Mouse (Mus musculus) liver, embryonic 14.5 days (tissue): ENCODE results near the gene Srgap2.

Source experiments
- CTCF ChIP-seq: IDR thresholded peaks from 2 replicates; pipeline ENCODE4 v1.5.1; 2016; ENCODE audit warnings: antibody characterized with exemption, low read depth, control low read depth
- EP300 ChIP-seq: IDR thresholded peaks from 2 replicates; pipeline ENCODE4 v1.6.1; 2016; ENCODE audit warnings: antibody characterized with exemption, low read depth

DNA sequence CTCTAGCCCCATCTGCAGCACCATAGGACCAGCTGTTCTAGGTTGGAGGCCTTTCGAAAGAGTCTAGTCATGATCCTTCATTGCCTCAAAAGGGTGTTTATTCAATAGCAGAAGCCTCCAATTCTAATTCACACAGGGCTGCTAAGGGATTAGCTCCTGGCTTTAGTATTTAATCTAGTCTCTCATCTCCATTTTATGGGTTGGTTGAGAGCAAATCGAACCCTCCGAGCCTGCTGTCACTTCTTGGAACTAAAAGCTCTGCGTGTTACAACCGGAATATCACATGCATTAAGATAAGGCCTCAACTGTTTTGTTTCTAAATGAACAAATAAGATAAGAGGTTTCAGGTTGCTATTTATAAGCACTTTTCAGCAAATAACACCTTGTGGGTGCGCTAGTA is 42.6 kb upstream of the Srgap2 start:
- TF ChIP-seq CTCF (no peak), EP300 (no peak)
